Comparison of ENCODE assay signal across 10 mouse cellular contexts in the genomic region with DNA sequence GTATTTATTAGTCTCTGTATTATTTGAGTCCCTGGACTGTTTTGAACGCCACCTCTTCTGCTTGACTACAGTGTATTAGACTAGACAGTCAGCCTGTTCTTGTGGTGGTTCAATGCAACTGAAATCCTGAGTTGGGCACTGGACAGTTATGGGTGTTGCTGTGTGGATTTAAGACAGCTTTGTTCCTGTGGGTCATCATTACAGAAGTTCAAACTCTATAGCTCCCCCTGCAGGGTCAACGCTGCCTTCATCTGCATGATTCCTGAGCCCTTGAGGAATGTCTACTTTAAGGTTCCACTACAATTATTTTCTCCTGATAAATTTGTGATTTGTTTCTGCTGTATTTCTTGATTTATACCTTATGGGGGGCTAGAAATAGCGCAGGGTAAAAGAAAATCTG.
DNase-seq lines count a peak whose midpoint lies in the region; ATAC-seq lines count a peak whose summit lies in the region.
"Had no signal": no experiment of that assay in that cellular context is flagged by ENCODE, and none has a peak within 500 bp of the region (broad histone marks: within the 10 kb centered on the region; RNA-seq: fewer than 3 reads in every experiment).

No protein-coding gene starts in this region.

- DNase-seq in hindbrain, embryonic 11.5 days (ENCODE audit: low spot score), result peak; percentile 57
- DNase-seq in 3T3-L1 (ENCODE audit: low read depth, low spot score), result peak; percentile 29
- peak; percentile 44 for DNase-seq in adrenal gland, adult 2 months
- DNase-seq in forelimb bud, embryonic 11.5 days (ENCODE audit: low read depth, low spot score), result peak; percentile 3
- DNase-seq in retina, postnatal 1 day, result peak; percentile 37
- DNase-seq in yolk sac, embryonic 10.5 days (ENCODE audit: low spot score), result no peak

- no peaks in the 10 kb centered on the region for H3K9me3 ChIP-seq in hindbrain, embryonic 11.5 days (ENCODE audit: control insufficient read depth, low read length)
- H3K9me3 ChIP-seq in hindbrain, embryonic 16.5 days (ENCODE audit: control insufficient read depth, low read length), result no peaks in the 10 kb centered on the region
- H3K9me3 ChIP-seq in neural tube, embryonic 15.5 days (replicated peaks), result no peaks in the 10 kb centered on the region
- H3K9me3 ChIP-seq: heart, embryonic 15.5 days; lung, embryonic 15.5 days had no signal

- H3K4me3 ChIP-seq in hindbrain, embryonic 11.5 days (ENCODE audit: low read depth, low read length), result no peak overlapping the region
- H3K4me3 ChIP-seq in hindbrain, embryonic 16.5 days (ENCODE audit: low read length), result no peak overlapping the region
- no peak overlapping the region for H3K4me3 ChIP-seq in neural tube, embryonic 15.5 days (replicated peaks)
- H3K4me3 ChIP-seq: heart, embryonic 15.5 days; lung, embryonic 15.5 days had no signal

- no peaks in the 10 kb centered on the region for H3K27me3 ChIP-seq in hindbrain, embryonic 11.5 days (ENCODE audit: control insufficient read depth, insufficient read depth, low read length)
- no peaks in the 10 kb centered on the region for H3K27me3 ChIP-seq in hindbrain, embryonic 16.5 days (replicated peaks; ENCODE audit: control insufficient read depth, insufficient read depth, low read length)
- no peaks in the 10 kb centered on the region for H3K27me3 ChIP-seq in neural tube, embryonic 15.5 days (replicated peaks)
- H3K27me3 ChIP-seq: heart, embryonic 15.5 days; lung, embryonic 15.5 days had no signal

- ATAC-seq in hindbrain, embryonic 11.5 days (ENCODE audit: low FRiP score), result peak; percentile 38; the same call in 1 of the 2 replicates
- no peak for ATAC-seq in hindbrain, embryonic 16.5 days
- ATAC-seq in neural tube, embryonic 15.5 days (ENCODE audit: low FRiP score), result no peak

- WGBS in hindbrain, embryonic 11.5 days, result 63% methylated on average over 3 of the region's 3 CpGs
- 67% methylated on average over 3 of the region's 3 CpGs for WGBS in hindbrain, embryonic 16.5 days
- 55% methylated on average over 3 of the region's 3 CpGs for WGBS in neural tube, embryonic 15.5 days

- H3K9ac ChIP-seq in hindbrain, embryonic 11.5 days (ENCODE audit: low read depth, low read length), result no peak overlapping the region
- no peak overlapping the region for H3K9ac ChIP-seq in hindbrain, embryonic 16.5 days (ENCODE audit: low read depth, low read length)
- H3K9ac ChIP-seq in neural tube, embryonic 15.5 days (replicated peaks), result no peak overlapping the region
- H3K9ac ChIP-seq: heart, embryonic 15.5 days; lung, embryonic 15.5 days had no signal

- no peak overlapping the region for H3K4me2 ChIP-seq in hindbrain, embryonic 11.5 days (replicated peaks; ENCODE audit: low read depth, low read length)
- H3K4me2 ChIP-seq in hindbrain, embryonic 16.5 days (ENCODE audit: low read length), result no peak overlapping the region
- no peak overlapping the region for H3K4me2 ChIP-seq in neural tube, embryonic 15.5 days
- H3K4me2 ChIP-seq: heart, embryonic 15.5 days; lung, embryonic 15.5 days had no signal

- no peak overlapping the region for H3K27ac ChIP-seq in hindbrain, embryonic 11.5 days (ENCODE audit: low read depth, low read length)
- no peak overlapping the region for H3K27ac ChIP-seq in hindbrain, embryonic 16.5 days (ENCODE audit: low read depth, low read length)
- H3K27ac ChIP-seq in neural tube, embryonic 15.5 days (replicated peaks), result no peak overlapping the region
- H3K27ac ChIP-seq: heart, embryonic 15.5 days; lung, embryonic 15.5 days had no signal

- no peaks in the 10 kb centered on the region for H3K4me1 ChIP-seq in hindbrain, embryonic 11.5 days (replicated peaks; ENCODE audit: control insufficient read depth, insufficient read depth, low read length)
- no peaks in the 10 kb centered on the region for H3K4me1 ChIP-seq in hindbrain, embryonic 16.5 days (ENCODE audit: control insufficient read depth, insufficient read depth, low read depth, low read length)
- H3K4me1 ChIP-seq in neural tube, embryonic 15.5 days, result no peaks in the 10 kb centered on the region
- H3K4me1 ChIP-seq: heart, embryonic 15.5 days; lung, embryonic 15.5 days had no signal

- H3K36me3 ChIP-seq in hindbrain, embryonic 11.5 days (ENCODE audit: control insufficient read depth, insufficient read depth, low read length), result no peaks in the 10 kb centered on the region
- H3K36me3 ChIP-seq in hindbrain, embryonic 16.5 days (ENCODE audit: control insufficient read depth, insufficient read depth, low read length), result no peaks in the 10 kb centered on the region
- H3K36me3 ChIP-seq in neural tube, embryonic 15.5 days, result no peaks in the 10 kb centered on the region
- H3K36me3 ChIP-seq: heart, embryonic 15.5 days; lung, embryonic 15.5 days had no signal
